Mouse (Mus musculus) thymus, adult 2 months (tissue): Measurements from ENCODE around the gene Zmiz1. TPM values are rescaled to one million over a fixed set of nuclear protein-coding genes. Genes with fewer than 3 reads are reported as not detected.

Experiments
- DNase-seq: peaks from one replicate; pipeline ENCODE4 v3.0.0; 2021
- H3K27ac ChIP-seq: fragments of 200-500 bp; 2 replicates; pipeline ENCODE4 v1.5.1; 2012; ENCODE audit warnings: low read length, control low read depth; ENCODE audit not compliant: control insufficient read depth, insufficient read depth
- H3K27me3 ChIP-seq: fragments of 200-500 bp; 2 replicates; pipeline ENCODE4 v1.6.1; 2012; ENCODE audit warnings: mild to moderate bottlenecking, low read length, moderate library complexity, mixed read lengths; ENCODE audit not compliant: control insufficient read depth, insufficient read depth
- H3K36me3 ChIP-seq: fragments of 200-500 bp; 2 replicates; pipeline ENCODE4 v1.6.1; 2012; ENCODE audit warnings: mild to moderate bottlenecking, low read length, moderate library complexity; ENCODE audit not compliant: control insufficient read depth, insufficient read depth
- H3K4me1 ChIP-seq: fragments of 200-500 bp; replicated peaks from 2 replicates; pipeline ENCODE4 v1.6.1; 2012; ENCODE audit warnings: low read length; ENCODE audit not compliant: control insufficient read depth, insufficient read depth
- H3K4me3 ChIP-seq: fragments of 200-500 bp; 2 replicates; pipeline ENCODE4 v1.5.1; 2012; ENCODE audit warnings: mild to moderate bottlenecking, low read length, control low read depth, moderate library complexity; ENCODE audit not compliant: control insufficient read depth, insufficient read depth
- CTCF ChIP-seq: fragments of 200-500 bp; IDR thresholded peaks from 2 replicates; pipeline ENCODE4 v1.5.1; 2012; ENCODE audit warnings: mild to moderate bottlenecking, control low read depth, low read length, moderate library complexity, borderline replicate concordance; ENCODE audit not compliant: control insufficient read depth, poor library complexity, insufficient read depth; ENCODE audit errors: extremely low read depth
- POLR2A ChIP-seq: fragments of 200-500 bp; IDR thresholded peaks from 2 replicates; pipeline ENCODE4 v1.6.1; 2012; ENCODE audit warnings: mild to moderate bottlenecking, low read length, control low read depth, moderate library complexity; ENCODE audit not compliant: control insufficient read depth, poor library complexity, insufficient read depth; ENCODE audit errors: extremely low read depth
- WGBS: fragments of 180-500 bp; shearing (Covaris S2); methylation state at CpG from one replicate; pipeline ENCODE4 v1.1.7; 2018; 5-methylcytosine and 5-hydroxymethylcytosine counted together
- polyA plus RNA-seq: library from polyadenylated mRNA; depleted of rRNA; stranded (reverse); fragments of >200 nt; gene quantifications from 2 replicates; pipeline ENCODE4 v1.2.3, GENCODE M21; 2012

Zmiz1 gene
- polyA plus RNA-seq, 1 experiment = 58.9 TPM

DNA sequence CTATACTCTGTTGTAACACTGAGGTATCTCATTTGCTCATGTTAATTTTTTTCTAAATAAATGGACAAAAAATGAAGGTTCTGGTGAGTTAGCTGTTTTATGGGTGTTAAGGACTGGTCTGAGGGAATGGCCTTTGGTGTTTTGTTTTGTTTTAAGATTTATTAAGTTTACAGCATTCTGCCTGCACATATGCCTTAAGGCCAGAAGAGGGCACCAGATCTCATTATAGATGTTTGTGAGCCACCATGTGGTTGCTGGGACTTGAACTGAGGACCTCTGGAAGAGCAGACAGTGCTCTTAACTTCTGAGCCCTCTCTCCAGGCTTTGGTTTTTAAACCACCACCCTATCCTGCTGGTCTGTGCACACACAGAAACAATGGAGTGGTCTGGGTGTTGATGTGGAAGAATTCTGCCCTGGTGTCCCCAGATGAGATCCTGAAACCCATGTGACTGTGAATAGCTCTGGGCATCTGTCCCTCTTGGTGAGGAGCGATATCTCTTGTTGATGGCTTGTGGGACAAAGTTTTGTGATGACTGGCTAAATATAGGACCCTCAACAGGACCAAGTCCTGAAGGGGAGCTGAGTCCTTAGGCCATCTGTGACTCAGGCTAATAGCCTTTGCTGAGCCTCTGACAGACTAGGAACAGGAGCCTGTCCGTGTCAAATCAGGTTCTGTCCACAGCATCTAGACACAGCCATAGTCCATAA lies 207.8 kb downstream of the Zmiz1 start:
- Histone ChIP-seq H3K4me1 (no peaks in the 10 kb centered on the region), H3K36me3 (peaks cover 16% of the 10 kb centered on the region; the same call in 1 of the 2 replicates), H3K27me3 (no peaks in the 10 kb centered on the region), H3K27ac (no peak overlapping the region), H3K4me3 (no peak overlapping the region)
- TF ChIP-seq CTCF (no peak), POLR2A (no peak)
- 98% methylated on average over 2 of the region's 2 CpGs for WGBS
- DNase-seq = peak; percentile 14

DNA sequence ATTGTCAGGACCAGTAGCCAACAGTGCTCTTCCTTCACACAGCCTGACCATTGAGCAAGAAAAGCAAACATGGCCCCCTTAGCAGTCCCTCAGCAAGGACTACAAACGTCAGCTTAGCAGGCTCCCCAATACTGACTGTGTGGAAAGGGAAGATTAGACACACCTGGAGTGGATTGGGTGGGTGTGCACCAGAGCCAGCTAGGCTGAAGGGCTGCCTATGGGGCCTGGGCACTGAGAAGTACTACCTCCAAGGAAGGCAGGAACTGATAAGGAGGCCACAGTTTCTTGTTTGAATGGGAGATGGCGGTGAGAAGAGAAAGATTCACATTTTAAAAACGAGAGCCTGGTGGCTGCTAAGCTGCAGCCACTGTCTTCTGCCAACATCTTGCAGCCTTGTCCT lies 208.6 kb downstream of the Zmiz1 start:
- 80% methylated on average over 3 of the region's 3 CpGs for WGBS
- Histone ChIP-seq H3K27me3 (no peaks in the 10 kb centered on the region), H3K4me3 (no peak overlapping the region), H3K27ac (no peak overlapping the region), H3K36me3 (peaks cover 10% of the 10 kb centered on the region; the same call in 1 of the 2 replicates), H3K4me1 (0 out of 2 replicates have a peak, but pooled peaks cover 2% of the 10 kb centered on the region)
- no peak for DNase-seq
- TF ChIP-seq POLR2A = no peak
- no peak for TF ChIP-seq CTCF

DNA sequence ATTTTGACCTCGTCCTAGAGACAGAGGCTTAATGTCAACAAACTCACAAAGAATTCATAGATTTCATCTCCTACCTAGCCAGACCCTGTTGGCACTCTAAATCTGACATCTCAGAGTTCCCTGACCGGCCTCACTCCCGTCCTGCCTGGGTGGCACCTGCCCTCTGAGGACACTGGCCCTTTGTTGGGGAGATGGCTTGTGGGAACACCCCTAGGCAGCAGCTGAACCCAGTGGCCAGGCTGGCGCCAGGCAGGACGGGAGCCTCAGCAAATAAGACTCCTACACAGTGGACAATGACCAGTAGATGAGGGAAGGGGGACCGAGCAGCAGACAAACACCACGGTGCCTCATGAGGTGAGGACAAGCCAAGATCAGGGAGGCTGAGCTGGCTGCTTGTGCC lies 220.6 kb downstream of the Zmiz1 start:
- WGBS = 96% methylated on average over 7 of the region's 7 CpGs
- no peak for TF ChIP-seq POLR2A
- TF ChIP-seq CTCF = no peak
- no peaks in the 10 kb centered on the region for H3K36me3 ChIP-seq
- no peaks in the 10 kb centered on the region for H3K27me3 ChIP-seq
- no peak for DNase-seq
- no peak overlapping the region for H3K4me3 ChIP-seq
- H3K27ac ChIP-seq = no peak overlapping the region
- no peaks in the 10 kb centered on the region for H3K4me1 ChIP-seq

DNA sequence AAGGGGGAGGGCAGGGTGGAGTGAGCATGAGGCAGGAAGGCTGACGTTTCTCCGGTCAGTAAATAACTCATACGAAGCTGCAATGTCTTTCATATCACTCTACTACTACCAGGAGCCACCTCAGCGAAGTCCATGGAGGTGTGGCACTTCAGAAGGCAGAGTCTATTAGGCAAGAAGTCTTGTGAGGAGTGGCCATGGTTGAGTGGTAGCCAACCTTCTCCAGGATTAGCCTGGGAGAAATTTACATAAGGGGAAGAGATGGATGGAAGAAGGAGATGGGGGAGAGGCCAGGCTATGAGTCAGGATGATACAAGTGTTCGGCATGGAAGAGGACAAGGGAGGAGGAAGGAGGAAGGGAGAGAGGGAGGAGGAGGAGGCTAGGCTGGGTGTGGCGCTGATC lies 223.0 kb downstream of the Zmiz1 start:
- Histone ChIP-seq H3K27me3 (no peaks in the 10 kb centered on the region), H3K36me3 (no peaks in the 10 kb centered on the region), H3K4me3 (no peak overlapping the region), H3K4me1 (no peaks in the 10 kb centered on the region), H3K27ac (no peak overlapping the region)
- 86% methylated on average over 6 of the region's 6 CpGs for WGBS
- TF ChIP-seq CTCF (no peak), POLR2A (no peak)
- DNase-seq = no peak

DNA sequence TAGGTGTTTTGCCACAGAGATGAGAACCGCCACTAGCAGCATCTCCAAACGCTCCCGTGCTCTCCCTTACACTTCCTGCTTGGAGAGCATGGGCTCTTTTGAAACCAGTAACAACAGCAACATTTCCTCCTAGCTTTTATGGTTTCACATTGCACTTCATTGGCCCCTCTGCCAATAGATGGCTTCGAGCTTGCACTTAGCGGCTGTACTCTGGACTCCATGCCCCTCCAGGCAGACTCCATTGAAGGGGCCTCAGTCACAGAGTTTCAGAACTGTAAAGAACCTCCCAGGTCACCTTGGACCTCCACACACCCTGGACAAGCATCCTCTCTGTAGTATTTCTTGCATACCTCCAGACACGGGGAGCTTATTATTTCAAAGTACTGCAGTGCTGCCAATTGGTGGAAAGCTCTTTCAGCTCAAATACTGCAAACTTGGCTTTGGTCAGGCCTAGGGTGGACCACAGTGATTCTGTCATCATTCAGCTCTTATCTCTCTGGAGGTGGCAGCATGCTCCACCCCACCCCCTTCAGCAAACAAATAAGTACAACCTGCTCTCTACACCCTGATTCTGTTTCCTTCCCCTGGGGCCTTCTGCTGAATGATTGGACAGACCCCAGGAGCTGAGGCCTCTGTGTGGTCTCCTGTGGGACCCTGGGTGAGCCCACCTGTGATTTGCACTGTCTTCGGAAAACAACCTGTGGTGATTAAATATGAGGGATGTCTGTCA lies 227.4 kb downstream of the Zmiz1 start:
- no peak overlapping the region for H3K27ac ChIP-seq

DNA sequence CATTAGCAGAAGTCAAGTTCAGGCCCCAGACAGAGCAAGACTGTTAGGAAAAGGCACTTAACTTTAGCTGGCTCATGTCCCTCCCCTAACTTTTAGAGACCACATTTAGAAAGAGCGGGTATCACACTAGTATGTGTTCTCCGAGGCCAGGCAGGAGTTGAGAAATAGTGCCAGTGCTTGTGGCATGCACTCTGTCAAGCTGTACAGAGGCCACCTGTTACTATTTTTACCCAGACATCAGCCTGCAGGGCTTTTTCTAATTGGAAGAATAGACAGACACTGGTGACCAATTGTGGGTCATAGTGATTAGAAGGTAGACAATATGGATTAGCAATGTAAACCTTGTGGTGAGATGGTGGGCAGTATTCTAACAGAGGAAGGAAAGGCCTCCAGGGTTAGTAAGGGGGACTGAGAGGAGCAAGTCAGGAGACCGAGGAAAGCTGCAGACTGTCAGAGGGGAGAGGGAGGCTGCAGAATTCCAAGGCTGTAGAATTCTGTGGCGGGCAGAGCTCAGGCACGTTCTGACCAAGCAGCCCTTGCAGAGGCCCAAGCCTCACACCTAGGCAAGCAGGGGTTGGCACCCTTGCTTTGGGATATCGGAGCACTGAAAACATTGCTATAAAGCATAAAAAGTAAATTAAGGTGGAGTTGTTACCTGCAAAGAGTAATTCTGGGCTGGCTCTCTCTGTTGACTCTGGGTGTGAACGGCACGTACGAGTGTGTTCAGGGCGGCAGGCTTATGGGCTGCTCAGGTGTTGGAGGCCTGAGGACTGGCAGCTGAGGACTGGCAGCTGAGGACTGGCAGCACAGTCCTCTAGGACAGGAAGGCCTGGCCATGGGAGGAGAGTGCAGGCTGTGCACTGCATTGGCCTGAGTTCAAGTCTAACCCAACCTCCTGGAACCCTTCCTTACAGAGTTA lies 228.3 kb downstream of the Zmiz1 start:
- 92% methylated on average over 10 of the region's 10 CpGs for WGBS
- no peaks in the 10 kb centered on the region for H3K36me3 ChIP-seq
- TF ChIP-seq POLR2A (no peak), CTCF (no peak)
- H3K4me3 ChIP-seq = no peak overlapping the region
- H3K4me1 ChIP-seq = no peaks in the 10 kb centered on the region
- no peak for DNase-seq
- no peaks in the 10 kb centered on the region for H3K27me3 ChIP-seq
- H3K27ac ChIP-seq = no peak overlapping the region

More for the DNA sequence above, 227.4 kb downstream of the Zmiz1 start:
- 74% methylated on average over 7 of the region's 7 CpGs for WGBS
- TF ChIP-seq POLR2A (no peak), CTCF (no peak)
- Histone ChIP-seq H3K4me3 (no peak overlapping the region), H3K27me3 (no peaks in the 10 kb centered on the region), H3K4me1 (no peaks in the 10 kb centered on the region), H3K36me3 (no peaks in the 10 kb centered on the region)
- DNase-seq = no peak
